Mouse (Mus musculus) neural tube, embryonic 13.5 days (tissue): ENCODE measurements around the gene Srms. TPM values are rescaled to one million over a fixed set of nuclear protein-coding genes. Genes with fewer than 3 reads are reported as not detected.

Experiments
- ATAC-seq: fragments of 200-750 bp; cut with Nextera tagmentation; 2 replicates; pipeline ENCODE4 v1.8.0; 2017; ENCODE audit warnings: low read depth, mild to moderate bottlenecking, moderate TSS enrichment, moderate library complexity
- H3K27ac ChIP-seq: fragments of 300-500 bp; sonication (generic); replicated peaks from 2 replicates; pipeline ENCODE4 v1.5.1; 2015; ENCODE audit warnings: moderate library complexity, mild to moderate bottlenecking, inconsistent platforms
- H3K27me3 ChIP-seq: fragments of 300-500 bp; sonication (generic); 2 replicates; pipeline ENCODE4 v1.6.1; 2015; ENCODE audit warnings: mild to moderate bottlenecking, inconsistent platforms
- H3K36me3 ChIP-seq: fragments of 300-500 bp; sonication (generic); 2 replicates; pipeline ENCODE4 v1.6.1; 2015; ENCODE audit warnings: mild to moderate bottlenecking, inconsistent platforms
- H3K4me1 ChIP-seq: fragments of 300-500 bp; sonication (generic); replicated peaks from 2 replicates; pipeline ENCODE4 v1.6.1; 2015; ENCODE audit warnings: inconsistent platforms
- H3K4me2 ChIP-seq: fragments of 300-500 bp; sonication (generic); 2 replicates; pipeline ENCODE4 v1.6.1; 2015; ENCODE audit warnings: inconsistent platforms, mild to moderate bottlenecking, moderate library complexity
- H3K4me3 ChIP-seq: fragments of 300-500 bp; sonication (generic); 2 replicates; pipeline ENCODE4 v1.5.1; 2015; ENCODE audit warnings: mild to moderate bottlenecking, inconsistent platforms
- H3K9ac ChIP-seq: fragments of 300-500 bp; sonication (generic); 2 replicates; pipeline ENCODE4 v1.6.1; 2015; ENCODE audit warnings: moderate library complexity, mild to moderate bottlenecking, inconsistent platforms
- H3K9me3 ChIP-seq: fragments of 300-500 bp; sonication (generic); 2 replicates; pipeline ENCODE4 v1.6.1; 2016; ENCODE audit warnings: inconsistent platforms
- WGBS: fragments of 180-500 bp; shearing (Covaris S2); methylation state at CpG from one replicate; pipeline ENCODE4 v1.1.7; 2015; 5-methylcytosine and 5-hydroxymethylcytosine counted together
- polyA plus RNA-seq: library from polyadenylated mRNA; unstranded; fragments of >200 nt; fragmentation: Nextera tagmentation; extraction: Ambion mirVana; gene quantifications from 2 replicates; pipeline ENCODE4 v1.2.1, GENCODE M21; 2015

Srms gene
- polyA plus RNA-seq, 1 experiment from 2014 or later, result 0.14 TPM

DNA sequence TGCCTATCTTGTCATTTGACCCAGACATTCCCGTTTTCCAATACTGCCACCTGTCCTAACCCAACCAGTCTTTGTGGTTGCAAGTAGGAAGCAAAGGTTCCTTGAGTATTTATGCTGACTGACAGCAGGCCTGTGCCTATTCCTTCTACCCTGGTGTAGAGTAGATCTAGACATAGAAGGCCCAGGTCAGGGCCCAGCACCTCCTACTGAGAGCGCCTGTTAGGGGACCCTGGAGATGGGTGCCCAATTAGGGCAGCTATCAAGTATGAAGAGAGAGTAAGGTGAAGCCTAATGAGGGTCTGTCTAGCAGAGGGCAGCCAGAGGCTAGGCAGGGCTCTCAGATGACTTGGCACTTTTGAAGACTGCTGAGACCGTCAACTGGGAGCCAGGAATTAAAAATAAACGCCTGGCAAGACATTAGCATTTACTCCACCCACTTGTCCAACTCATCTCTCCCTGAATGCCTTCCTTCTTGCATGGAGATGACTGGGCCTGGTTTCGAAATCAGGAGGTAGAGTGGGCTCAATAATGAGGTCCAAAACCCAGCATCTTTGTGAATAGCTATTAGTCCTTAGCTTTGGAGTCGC, 55.2 kb downstream of the Srms start:
- H3K9ac ChIP-seq, result no peak overlapping the region
- no peak overlapping the region for H3K4me3 ChIP-seq
- peaks cover 47% of the 10 kb centered on the region for H3K4me1 ChIP-seq
- H3K9me3 ChIP-seq, result no peaks in the 10 kb centered on the region
- H3K4me2 ChIP-seq, result peak overlapping the region; percentile 66
- peaks cover 8% of the 10 kb centered on the region; the same call in 1 of the 2 replicates for H3K36me3 ChIP-seq
- 82% methylated on average over 6 of the region's 6 CpGs for WGBS
- H3K27me3 ChIP-seq, result peaks cover 36% of the 10 kb centered on the region
- ATAC-seq, result no peak
- H3K27ac ChIP-seq, result peak overlapping the region; percentile 84

DNA sequence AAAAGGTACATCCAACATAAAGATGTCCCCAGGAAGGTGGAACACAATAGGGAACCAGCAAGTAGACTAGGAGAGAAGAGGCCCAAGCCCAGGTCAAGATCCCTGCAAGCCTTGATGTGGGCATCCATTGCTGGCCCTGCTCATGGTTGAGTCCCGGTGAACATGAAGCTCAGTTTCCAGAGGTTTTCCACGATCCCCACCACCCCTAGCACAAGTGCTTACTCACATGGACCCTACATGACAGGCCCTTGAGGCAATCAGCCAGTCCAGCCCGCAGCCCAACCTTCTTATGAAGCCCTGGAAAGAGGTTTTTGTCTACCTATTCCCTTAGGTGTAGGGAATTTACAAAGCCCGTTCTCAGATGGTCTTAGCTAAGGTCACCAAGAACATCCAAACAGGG, 55.8 kb downstream of the Srms start:
- Histone ChIP-seq H3K4me1 (peaks cover 47% of the 10 kb centered on the region), H3K4me3 (peak overlapping the region; percentile 55), H3K9ac (peak overlapping the region; percentile 85), H3K27ac (peak overlapping the region; percentile 84), H3K4me2 (peak overlapping the region; percentile 66), H3K9me3 (no peaks in the 10 kb centered on the region), H3K36me3 (peaks cover 13% of the 10 kb centered on the region; the same call in 1 of the 2 replicates), H3K27me3 (peaks cover 40% of the 10 kb centered on the region)
- WGBS, result 85% methylated on average over 4 of the region's 4 CpGs
- ATAC-seq, result 0 out of 2 replicates have a peak, but pooled peaks have one; percentile 1

GRCm38 (mm10) chr2:181156248-181157121, 56.5 kb downstream of the Srms start, which contains the start of gene Eef1a2:
TSS of gene Eef1a2 (minus strand) at chr2:181157014.
- WGBS, result 4% methylated on average over 55 of the region's 55 CpGs
- peak within 1 kb of the TSS; percentile 85 for H3K9ac ChIP-seq
- no peaks in the 10 kb centered on the region for H3K9me3 ChIP-seq
- H3K27ac ChIP-seq, result peak within 1 kb of the TSS; percentile 84
- peak within 1 kb of the TSS; percentile 66 for H3K4me2 ChIP-seq
- H3K4me3 ChIP-seq, result peak within 1 kb of the TSS; percentile 55
- peak; percentile 65 for ATAC-seq
- peaks cover 44% of the 10 kb centered on the region for H3K27me3 ChIP-seq
- peaks cover 13% of the 10 kb centered on the region for H3K36me3 ChIP-seq
- peaks cover 47% of the 10 kb centered on the region for H3K4me1 ChIP-seq

- no peaks in the 10 kb centered on the region for H3K9me3 ChIP-seq
- H3K27ac ChIP-seq, result peak overlapping the region; percentile 84
- H3K4me3 ChIP-seq, result peak overlapping the region; percentile 55
- peaks cover 17% of the 10 kb centered on the region for H3K36me3 ChIP-seq
- H3K4me2 ChIP-seq, result peak overlapping the region; percentile 66
- peak overlapping the region; percentile 85 for H3K9ac ChIP-seq
- 48% methylated on average over 4 of the region's 4 CpGs for WGBS
- H3K27me3 ChIP-seq, result peaks cover 51% of the 10 kb centered on the region
- peak; percentile 12 for ATAC-seq
- H3K4me1 ChIP-seq, result peaks cover 47% of the 10 kb centered on the region
Observed at GRCm38 (mm10) chr2:181155801-181156200, 57.2 kb downstream of the Srms start.

Other genes starting within 250 kb of the Srms start
- 106 and 108 TPM in 2 replicates for gene Arfgap1, start 246.0 kb downstream of the Srms start, polyA plus RNA-seq
- 0.62 and 1.2 TPM in 2 replicates for gene Col20a1, start 226.7 kb downstream of the Srms start, polyA plus RNA-seq
- 42.9 and 43.0 TPM in 2 replicates for gene Chrna4, start 169.6 kb downstream of the Srms start, polyA plus RNA-seq
- 43.9 TPM in 2 replicates for gene Kcnq2, start 77.9 kb downstream of the Srms start, polyA plus RNA-seq
- gene Eef1a2, start 56.2 kb downstream of the Srms start, polyA plus RNA-seq, result 7.7 and 8.9 TPM in 2 replicates
- gene Ppdpf, start 25.9 kb downstream of the Srms start, polyA plus RNA-seq, result 331 and 431 TPM in 2 replicates
- not detected in 2 replicates for gene Ptk6, start 10.4 kb downstream of the Srms start, polyA plus RNA-seq
- gene Fndc11, start 6.8 kb upstream of the Srms start, polyA plus RNA-seq, result not detected in 2 replicates
- gene Helz2, start 28.8 kb upstream of the Srms start, polyA plus RNA-seq, result 0.22 and 0.32 TPM in 2 replicates
- gene Gmeb2, start 74.8 kb upstream of the Srms start, polyA plus RNA-seq, result 15.1 and 15.4 TPM in 2 replicates
- gene Stmn3, start 101.3 kb upstream of the Srms start, polyA plus RNA-seq, result 1,090 and 1,260 TPM in 2 replicates
- gene Rtel1, start 106.6 kb upstream of the Srms start, polyA plus RNA-seq, result 28.8 and 30.1 TPM in 2 replicates
- gene Zgpat, start 151.7 kb upstream of the Srms start, polyA plus RNA-seq, result 61.4 and 67.4 TPM in 2 replicates
- 82.6 and 85.9 TPM in 2 replicates for gene Arfrp1, start 152.2 kb upstream of the Srms start, polyA plus RNA-seq
- 41.3 and 41.4 TPM in 2 replicates for gene Lime1, start 166.9 kb upstream of the Srms start, polyA plus RNA-seq
- gene Zbtb46, start 246.2 kb upstream of the Srms start, polyA plus RNA-seq, result 21.1 and 22.0 TPM in 2 replicates